Mouse (Mus musculus): ENCODE measurements around the gene Tprn. TPM values are rescaled to one million over a fixed set of nuclear protein-coding genes. Genes with fewer than 3 reads are reported as not detected.

Gene Tprn
- polyA plus RNA-seq (2015; fragmentation: Nextera tagmentation; extraction: Ambion mirVana), result 20.7 and 23.6 TPM in 2 replicates

- Histone ChIP-seq H3K9me3 (no peaks in the 10 kb centered on the region), H3K27ac (peak within 1 kb of the TSS; percentile 60; the same call in 1 of the 2 replicates), H3K4me3 (replicated peaks) (peak within 1 kb of the TSS; percentile 87), H3K27me3 (replicated peaks) (peaks cover 6% of the 10 kb centered on the region), H3K36me3 (no peaks in the 10 kb centered on the region), H3K4me2 (replicated peaks) (peak within 1 kb of the TSS; percentile 97), H3K9ac (peak within 1 kb of the TSS; percentile 81), H3K4me1 (replicated peaks) (peaks cover 39% of the 10 kb centered on the region)
- WGBS, result under 1% methylated on average over 39 of the region's 39 CpGs
- ATAC-seq, result peak; percentile 96
Observed at GRCm38 (mm10) chr2:25262291-25262767, at the start of gene Tprn. Gene Tprn (plus strand): TSS chr2:25262618.

- H3K9me3 ChIP-seq, result no peaks in the 10 kb centered on the region
- H3K4me1 ChIP-seq (replicated peaks), result peaks cover 18% of the 10 kb centered on the region
- 68% methylated on average over 23 of the region's 23 CpGs for WGBS
- ATAC-seq, result no peak
- H3K4me2 ChIP-seq (replicated peaks), result no peak overlapping the region
- no peak overlapping the region for H3K27ac ChIP-seq
- no peaks in the 10 kb centered on the region for H3K27me3 ChIP-seq (replicated peaks)
- H3K9ac ChIP-seq, result no peak overlapping the region
- H3K36me3 ChIP-seq, result no peaks in the 10 kb centered on the region
- H3K4me3 ChIP-seq (replicated peaks), result no peak overlapping the region
Observed at GRCm38 (mm10) chr2:25213266-25213865, 49.1 kb upstream of the Tprn start.

GRCm38 (mm10) chr2:25214444-25214843, 48.0 kb upstream of the Tprn start, which contains the start of gene Stpg3:
Gene Stpg3 (minus strand): TSS chr2:25214637.
- no peak within 1 kb of the TSS for H3K4me2 ChIP-seq (replicated peaks)
- no peak for ATAC-seq
- no peaks in the 10 kb centered on the region for H3K9me3 ChIP-seq
- H3K4me3 ChIP-seq (replicated peaks), result no peak within 1 kb of the TSS
- WGBS, result 63% methylated on average over 3 of the region's 3 CpGs
- no peak within 1 kb of the TSS for H3K9ac ChIP-seq
- H3K4me1 ChIP-seq (replicated peaks), result peaks cover 18% of the 10 kb centered on the region
- no peaks in the 10 kb centered on the region for H3K36me3 ChIP-seq
- no peak within 1 kb of the TSS for H3K27ac ChIP-seq
- no peaks in the 10 kb centered on the region for H3K27me3 ChIP-seq (replicated peaks)

- 55% methylated on average over 2 of the region's 2 CpGs for WGBS
- no peak overlapping the region for H3K9ac ChIP-seq
- H3K4me2 ChIP-seq (replicated peaks), result no peak overlapping the region
- no peaks in the 10 kb centered on the region for H3K27me3 ChIP-seq (replicated peaks)
- ATAC-seq, result no peak
- H3K36me3 ChIP-seq, result no peaks in the 10 kb centered on the region
- 0 out of 2 replicates have a peak, but pooled peaks cover 11% of the 10 kb centered on the region for H3K4me1 ChIP-seq (replicated peaks)
- no peak overlapping the region for H3K27ac ChIP-seq
- H3K4me3 ChIP-seq (replicated peaks), result no peak overlapping the region
- no peaks in the 10 kb centered on the region for H3K9me3 ChIP-seq
Observed at GRCm38 (mm10) chr2:25217666-25218065, 44.8 kb upstream of the Tprn start.

- Histone ChIP-seq H3K9ac (no peak within 1 kb of the TSS), H3K4me1 (replicated peaks) (peaks cover 13% of the 10 kb centered on the region; the same call in 1 of the 2 replicates), H3K27ac (no peak within 1 kb of the TSS), H3K27me3 (replicated peaks) (no peaks in the 10 kb centered on the region), H3K4me2 (replicated peaks) (no peak within 1 kb of the TSS), H3K4me3 (replicated peaks) (no peak within 1 kb of the TSS), H3K36me3 (no peaks in the 10 kb centered on the region), H3K9me3 (no peaks in the 10 kb centered on the region)
- no peak for ATAC-seq
Observed at GRCm38 (mm10) chr2:25218445-25218844, 44.0 kb upstream of the Tprn start, which contains the start of gene Fam166a. Gene Fam166a (plus strand): TSS chr2:25218745.

GRCm38 (mm10) chr2:25221331-25221772, 41.1 kb upstream of the Tprn start:
- WGBS, result 74% methylated on average over 5 of the region's 5 CpGs
- Histone ChIP-seq H3K4me3 (replicated peaks) (no peak overlapping the region), H3K9me3 (no peaks in the 10 kb centered on the region), H3K27ac (no peak overlapping the region), H3K4me2 (replicated peaks) (no peak overlapping the region), H3K27me3 (replicated peaks) (no peaks in the 10 kb centered on the region), H3K4me1 (replicated peaks) (peaks cover 11% of the 10 kb centered on the region), H3K9ac (no peak overlapping the region), H3K36me3 (no peaks in the 10 kb centered on the region)
- ATAC-seq, result no peak

- 2% methylated on average over 53 of the region's 53 CpGs for WGBS
- peak overlapping the region; percentile 96 for H3K4me3 ChIP-seq (replicated peaks)
- H3K9ac ChIP-seq, result peak overlapping the region; percentile 91
- peak overlapping the region; percentile 98 for H3K27ac ChIP-seq
- H3K36me3 ChIP-seq, result no peaks in the 10 kb centered on the region
- H3K27me3 ChIP-seq (replicated peaks), result no peaks in the 10 kb centered on the region
- no peaks in the 10 kb centered on the region for H3K9me3 ChIP-seq
- peak; percentile 73 for ATAC-seq
- H3K4me2 ChIP-seq (replicated peaks), result peak overlapping the region; percentile 79
- peaks cover 12% of the 10 kb centered on the region for H3K4me1 ChIP-seq (replicated peaks)
Observed at GRCm38 (mm10) chr2:25223681-25224491, 38.5 kb upstream of the Tprn start.

- H3K27ac ChIP-seq, result peak within 1 kb of the TSS; percentile 98
- peak within 1 kb of the TSS; percentile 96 for H3K4me3 ChIP-seq (replicated peaks)
- no peaks in the 10 kb centered on the region for H3K36me3 ChIP-seq
- ATAC-seq, result no peak
- H3K4me2 ChIP-seq (replicated peaks), result peak within 1 kb of the TSS; percentile 79
- H3K9me3 ChIP-seq, result no peaks in the 10 kb centered on the region
- WGBS, result 0% methylated on average over 17 of the region's 17 CpGs
- no peaks in the 10 kb centered on the region for H3K27me3 ChIP-seq (replicated peaks)
- peak within 1 kb of the TSS; percentile 91 for H3K9ac ChIP-seq
- peaks cover 17% of the 10 kb centered on the region for H3K4me1 ChIP-seq (replicated peaks)
Observed at GRCm38 (mm10) chr2:25224492-25224765, 38.0 kb upstream of the Tprn start, which contains the start of gene Tubb4b. Gene Tubb4b (minus strand): TSS chr2:25224702.

GRCm38 (mm10) chr2:25224766-25225752, 37.4 kb upstream of the Tprn start:
- Histone ChIP-seq H3K9ac (peak overlapping the region; percentile 58), H3K4me2 (replicated peaks) (peak overlapping the region; percentile 52), H3K36me3 (no peaks in the 10 kb centered on the region), H3K27ac (peak overlapping the region; percentile 98), H3K27me3 (replicated peaks) (no peaks in the 10 kb centered on the region), H3K9me3 (no peaks in the 10 kb centered on the region), H3K4me3 (replicated peaks) (peak overlapping the region; percentile 96), H3K4me1 (replicated peaks) (peaks cover 17% of the 10 kb centered on the region)
- ATAC-seq, result peak; percentile 95
- 2% methylated on average over 41 of the region's 41 CpGs for WGBS

GRCm38 (mm10) chr2:25225811-25226379, 36.5 kb upstream of the Tprn start:
- ATAC-seq, result no peak
- Histone ChIP-seq H3K36me3 (no peaks in the 10 kb centered on the region), H3K4me3 (replicated peaks) (peak overlapping the region; percentile 96; the same call in 1 of the 2 replicates), H3K9ac (peak overlapping the region; percentile 58; the same call in 1 of the 2 replicates), H3K4me1 (replicated peaks) (peaks cover 17% of the 10 kb centered on the region), H3K27me3 (replicated peaks) (0 out of 2 replicates have a peak, but pooled peaks cover 3% of the 10 kb centered on the region), H3K27ac (peak overlapping the region; percentile 98), H3K9me3 (no peaks in the 10 kb centered on the region), H3K4me2 (replicated peaks) (peak overlapping the region; percentile 52)
- WGBS, result 76% methylated on average over 8 of the region's 8 CpGs

- Histone ChIP-seq H3K9ac (no peak overlapping the region), H3K4me3 (replicated peaks) (no peak overlapping the region), H3K27me3 (replicated peaks) (0 out of 2 replicates have a peak, but pooled peaks cover 6% of the 10 kb centered on the region), H3K4me1 (replicated peaks) (peaks cover 16% of the 10 kb centered on the region), H3K27ac (no peak overlapping the region), H3K36me3 (no peaks in the 10 kb centered on the region), H3K4me2 (replicated peaks) (no peak overlapping the region), H3K9me3 (no peaks in the 10 kb centered on the region)
- ATAC-seq, result no peak
- WGBS, result 78% methylated on average over 5 of the region's 5 CpGs
Observed at GRCm38 (mm10) chr2:25226864-25227263, 35.6 kb upstream of the Tprn start.

All from intestine, embryonic 15.5 days (tissue).